ENCODE assay signal across 8 mouse cellular contexts in the genomic region with DNA sequence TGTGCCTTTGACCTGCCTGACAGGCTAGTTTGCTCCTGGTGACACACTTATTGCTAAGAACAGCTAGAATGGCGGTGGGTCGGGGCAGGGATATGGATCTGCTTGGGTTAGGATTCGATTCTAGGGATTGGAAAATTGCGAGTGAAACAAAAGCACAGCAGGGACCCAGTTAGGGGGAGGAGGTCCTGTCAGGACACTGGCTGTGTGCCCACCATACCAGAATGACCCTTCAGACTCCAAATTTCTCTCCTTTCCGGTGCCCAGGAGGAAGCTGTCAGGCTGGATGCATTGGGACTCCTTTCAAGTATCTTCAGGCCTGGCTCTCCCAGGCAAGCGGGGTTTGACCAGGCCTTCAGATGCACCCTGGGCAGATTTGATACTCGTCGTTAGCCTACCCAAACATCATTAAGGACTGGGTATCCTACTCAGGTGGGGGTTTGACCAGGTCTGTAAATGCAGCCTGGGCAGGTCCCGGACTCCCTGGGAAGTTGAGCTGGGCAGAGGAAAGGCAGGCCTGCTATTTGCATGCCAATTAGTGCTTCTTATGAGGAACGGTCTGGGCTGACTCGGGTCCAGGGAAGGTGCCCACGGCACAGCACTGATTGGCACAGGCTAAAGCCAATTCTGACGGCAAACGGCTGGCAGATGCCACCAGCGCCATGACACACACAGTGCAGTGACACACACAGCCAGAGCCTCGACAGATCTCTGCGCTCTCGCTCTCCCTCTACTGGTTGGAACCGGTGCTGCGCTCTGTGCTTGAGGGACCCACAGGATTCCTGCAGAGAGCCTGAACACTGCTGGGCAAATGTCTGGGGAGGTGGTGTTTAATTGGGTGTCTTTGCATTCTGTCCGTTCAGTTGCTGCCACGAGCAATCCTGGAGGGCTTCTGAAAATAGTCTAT.
DNase-seq lines count a peak whose midpoint lies in the region; ATAC-seq and TF ChIP-seq lines count a peak whose summit lies in the region.

No protein-coding gene starts in this region.

- TF ChIP-seq CTCF in embryonic fibroblast, embryonic 13.5 days (IDR thresholded peaks at IDR 0.05; ENCODE audit: borderline replicate concordance, insufficient read depth, low read length), result peak; percentile 94
- TF ChIP-seq CTCF in heart, postnatal 0 days (IDR thresholded peaks at IDR 0.05; ENCODE audit: low read depth), result peak; percentile 89
- peak; percentile 89 for TF ChIP-seq CTCF in olfactory bulb, adult 2 months (IDR thresholded peaks at IDR 0.05; ENCODE audit: insufficient read depth, low read depth, low read length)

- TF ChIP-seq EP300 in heart, postnatal 0 days (IDR thresholded peaks at IDR 0.05; ENCODE audit: low read depth), result no peak

- peak; percentile 64 for ATAC-seq in heart, postnatal 0 days (ENCODE audit: insufficient read depth, low read depth)
- ATAC-seq in liver, embryonic 12.5 days, result no peak

- H3K4me1 ChIP-seq in embryonic fibroblast, embryonic 13.5 days (ENCODE audit: control insufficient read depth, insufficient read depth, low read length), result no peaks in the 10 kb centered on the region
- H3K4me1 ChIP-seq in heart, postnatal 0 days (ENCODE audit: control insufficient read depth, insufficient read depth), result no peaks in the 10 kb centered on the region
- no peaks in the 10 kb centered on the region for H3K4me1 ChIP-seq in liver, embryonic 12.5 days
- peaks cover 6% of the 10 kb centered on the region for H3K4me1 ChIP-seq in olfactory bulb, adult 2 months (ENCODE audit: control insufficient read depth, insufficient read depth, low read length)

- H3K9ac ChIP-seq in heart, postnatal 0 days (replicated peaks; ENCODE audit: low read depth, low read length), result no peak overlapping the region
- no peak overlapping the region for H3K9ac ChIP-seq in liver, embryonic 12.5 days

- H3K36me3 ChIP-seq in heart, postnatal 0 days (replicated peaks; ENCODE audit: control insufficient read depth, insufficient read depth, low read length), result no peaks in the 10 kb centered on the region
- no peaks in the 10 kb centered on the region for H3K36me3 ChIP-seq in liver, embryonic 12.5 days

- no peak overlapping the region for H3K4me3 ChIP-seq in embryonic fibroblast, embryonic 13.5 days (ENCODE audit: insufficient read depth, low read length)
- no peak overlapping the region for H3K4me3 ChIP-seq in heart, postnatal 0 days (ENCODE audit: low read depth, low read length)
- no peak overlapping the region for H3K4me3 ChIP-seq in liver, embryonic 12.5 days
- H3K4me3 ChIP-seq in olfactory bulb, adult 2 months (ENCODE audit: insufficient read depth, low read depth, low read length), result no peak overlapping the region

- WGBS in heart, postnatal 0 days, result 34% methylated on average over 22 of the region's 22 CpGs
- WGBS in liver, embryonic 12.5 days (ENCODE audit: insufficient replicate concordance), result 36% methylated on average over 22 of the region's 22 CpGs
- WGBS in olfactory bulb, adult 2 months, result 34% methylated on average over 22 of the region's 22 CpGs

- no peak overlapping the region for H3K27ac ChIP-seq in embryonic fibroblast, embryonic 13.5 days (ENCODE audit: insufficient read depth, low read length)
- H3K27ac ChIP-seq in heart, postnatal 0 days (ENCODE audit: low read depth), result no peak overlapping the region
- H3K27ac ChIP-seq in liver, embryonic 12.5 days, result no peak overlapping the region
- H3K27ac ChIP-seq in olfactory bulb, adult 2 months (ENCODE audit: insufficient read depth, low read depth, low read length), result no peak overlapping the region

- DNase-seq in ES-CJ7 (ENCODE audit: low read depth, low spot score), result peak; percentile 69
- DNase-seq in brain, adult 2 months (ENCODE audit: low read depth, low spot score), result peak; percentile 87
- peak; percentile 22 for DNase-seq in heart, postnatal 0 days (ENCODE audit: low spot score)
- peak; percentile 57 to 81 for DNase-seq in kidney, postnatal 25 days
- no peak for DNase-seq in B cell, adult 2 months

- H3K9me3 ChIP-seq in heart, postnatal 0 days (replicated peaks; ENCODE audit: control insufficient read depth, low read length), result no peaks in the 10 kb centered on the region
- H3K9me3 ChIP-seq in liver, embryonic 12.5 days (replicated peaks), result no peaks in the 10 kb centered on the region

- no peaks in the 10 kb centered on the region for H3K27me3 ChIP-seq in heart, postnatal 0 days (ENCODE audit: control insufficient read depth, insufficient read depth, low read length)
- no peaks in the 10 kb centered on the region for H3K27me3 ChIP-seq in liver, embryonic 12.5 days (replicated peaks)

- no peak for TF ChIP-seq POLR2A in embryonic fibroblast, embryonic 13.5 days (IDR thresholded peaks at IDR 0.05; ENCODE audit: low read depth, low read length)
- TF ChIP-seq POLR2A in olfactory bulb, adult 2 months (IDR thresholded peaks at IDR 0.05; ENCODE audit: insufficient read depth, low read depth, low read length), result no peak

- peak overlapping the region; percentile 11; the same call in 1 of the 2 replicates for H3K4me2 ChIP-seq in heart, postnatal 0 days (ENCODE audit: low read depth, low read length)
- H3K4me2 ChIP-seq in liver, embryonic 12.5 days, result peak overlapping the region; percentile 27; the same call in 1 of the 2 replicates

Comparison
In these comparisons a context has a peak if more than half of its experiments do, and no peak if none do; other contexts are left out.
1. DNase-seq: peak in ES-CJ7 (single experiment), brain, adult 2 months (single experiment), heart, postnatal 0 days (single experiment) and kidney, postnatal 25 days (2 of 2); none in B cell, adult 2 months (0 of 2).
2. Peak in every context shown above with its lines, with median percentiles within 50 percentile points of each other: CTCF ChIP-seq.